Mouse (Mus musculus): ENCODE results near the gene Tor1b. TPM values are rescaled to one million over a fixed set of nuclear protein-coding genes. Genes with fewer than 3 reads are reported as not detected.

Gene Tor1b
- polyA plus RNA-seq, 1 experiment: 27.1 TPM

- no peaks in the 10 kb centered on the region for H3K36me3 ChIP-seq (ENCODE audit: control insufficient read depth, insufficient read depth)
Observed at GRCm38 (mm10) chr2:30933032-30933431, 19.7 kb upstream of the Tor1b start.

DNA sequence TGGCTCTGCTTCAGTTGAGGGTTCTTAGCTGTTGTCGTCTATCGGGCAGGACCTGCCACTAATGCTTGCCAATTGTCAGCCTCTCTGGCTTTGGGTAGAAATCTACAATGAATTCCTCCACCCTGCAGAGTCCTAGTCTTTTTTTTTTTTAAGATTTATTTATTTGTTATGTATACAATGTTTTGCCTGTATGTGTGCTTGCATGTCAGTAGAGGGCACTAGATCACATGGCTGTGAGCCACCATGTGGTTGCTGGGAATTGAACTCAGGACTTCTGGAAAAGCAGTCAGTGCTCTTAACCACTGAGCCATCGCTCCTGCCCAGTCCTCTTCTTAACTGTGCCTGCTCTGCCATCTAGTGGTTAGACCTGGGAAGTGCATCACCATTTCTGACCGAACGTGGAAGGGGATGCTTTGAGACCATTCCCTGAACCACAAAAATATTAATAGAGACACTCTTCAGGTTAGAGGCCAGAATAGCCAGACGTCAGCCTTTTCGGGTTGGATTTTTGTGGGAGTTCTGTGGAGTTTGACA lies 18.8 kb upstream of the Tor1b start:
- Histone ChIP-seq H3K4me3 (no peak overlapping the region), H3K4me2 (ENCODE audit: low read depth) (no peak overlapping the region), H3ac (ENCODE audit: control insufficient read depth, insufficient read length) (no peak overlapping the region), H3K79me2 (ENCODE audit: control insufficient read depth, insufficient read depth) (no peaks in the 10 kb centered on the region), H3K27me3 (ENCODE audit: control insufficient read depth, insufficient read depth, insufficient read length) (no peaks in the 10 kb centered on the region), H3K36me3 (ENCODE audit: control insufficient read depth, insufficient read depth) (no peaks in the 10 kb centered on the region)
- TF ChIP-seq E2F4 (IDR thresholded peaks at IDR 0.05; ENCODE audit: insufficient read depth) (no peak), CEBPB (IDR thresholded peaks at IDR 0.05; ENCODE audit: insufficient read depth, poor library complexity, severe bottlenecking) (no peak), REST (IDR thresholded peaks at IDR 0.05; ENCODE audit: insufficient read depth, insufficient read length) (no peak)

More at GRCm38 (mm10) chr2:30933032-30933431, 19.7 kb upstream of the Tor1b start:
- Histone ChIP-seq H3K4me3 (no peak overlapping the region), H3K27me3 (ENCODE audit: control insufficient read depth, insufficient read depth, insufficient read length) (no peaks in the 10 kb centered on the region), H3ac (ENCODE audit: control insufficient read depth, insufficient read length) (no peak overlapping the region), H3K79me2 (ENCODE audit: control insufficient read depth, insufficient read depth) (no peaks in the 10 kb centered on the region), H3K4me2 (ENCODE audit: low read depth) (no peak overlapping the region)
- TF ChIP-seq POLR2AphosphoS2 (IDR thresholded peaks at IDR 0.05; ENCODE audit: insufficient read length, low read depth): no peak
- no peak for TF ChIP-seq E2F4 (IDR thresholded peaks at IDR 0.05; ENCODE audit: insufficient read depth)
- no peak for TF ChIP-seq MYOD1 (IDR thresholded peaks at IDR 0.05; ENCODE audit: control insufficient read depth in 1 of 3, insufficient read length in 2 of 3, low read depth in 2 of 3)
- no peak for TF ChIP-seq SRF (IDR thresholded peaks at IDR 0.05; ENCODE audit: control insufficient read depth, insufficient read length, low read depth)
- no peak for TF ChIP-seq REST (IDR thresholded peaks at IDR 0.05; ENCODE audit: insufficient read depth, insufficient read length)
- TF ChIP-seq POLR2A (IDR thresholded peaks at IDR 0.05; ENCODE audit: insufficient read length, low read depth): no peak
- no peak for TF ChIP-seq USF1 (IDR thresholded peaks at IDR 0.05; ENCODE audit: low read depth)
- TF ChIP-seq MAX (IDR thresholded peaks at IDR 0.05; ENCODE audit: low read depth): no peak
- no peak for TF ChIP-seq MYOG (IDR thresholded peaks at IDR 0.05; ENCODE audit: control insufficient read depth in 1 of 3, insufficient read depth in 1 of 3, insufficient read length in 2 of 3, low read depth in 2 of 3)
- no peak for TF ChIP-seq CEBPB (IDR thresholded peaks at IDR 0.05; ENCODE audit: insufficient read depth, poor library complexity, severe bottlenecking)
- TF ChIP-seq TCF3 (IDR thresholded peaks at IDR 0.05; ENCODE audit: insufficient read length, low read depth): no peak
- no peak for TF ChIP-seq TCF12 (IDR thresholded peaks at IDR 0.05; ENCODE audit: insufficient read depth, poor library complexity, severe bottlenecking)

DNA sequence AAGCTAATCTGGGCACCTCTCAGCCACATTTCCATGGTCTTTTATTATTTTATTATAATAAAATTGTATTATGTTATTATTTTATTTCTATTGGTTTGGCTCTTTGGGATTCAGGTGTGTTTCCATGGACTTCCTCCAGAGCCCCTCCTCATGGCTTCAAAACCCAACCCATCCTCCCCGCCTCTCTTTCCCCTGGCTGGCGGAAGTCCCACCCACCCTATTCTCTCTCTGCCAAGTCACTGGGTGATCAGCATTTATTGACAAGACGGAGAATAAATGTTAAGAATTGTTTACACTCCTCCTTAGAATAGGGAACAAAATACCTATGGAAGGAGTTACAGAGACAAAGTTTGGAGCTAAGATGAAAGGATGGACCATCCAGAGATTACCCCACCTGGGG lies 16.0 kb upstream of the Tor1b start:
- H3K36me3 ChIP-seq (ENCODE audit: control insufficient read depth, insufficient read depth): no peaks in the 10 kb centered on the region
- TF ChIP-seq TCF12 (IDR thresholded peaks at IDR 0.05; ENCODE audit: insufficient read depth, poor library complexity, severe bottlenecking) (no peak), MYOG (IDR thresholded peaks at IDR 0.05; ENCODE audit: control insufficient read depth in 1 of 3, insufficient read depth in 1 of 3, insufficient read length in 2 of 3, low read depth in 2 of 3) (no peak), MYOD1 (IDR thresholded peaks at IDR 0.05; ENCODE audit: control insufficient read depth in 1 of 3, insufficient read length in 2 of 3, low read depth in 2 of 3) (no peak), REST (IDR thresholded peaks at IDR 0.05; ENCODE audit: insufficient read depth, insufficient read length) (no peak), POLR2A (IDR thresholded peaks at IDR 0.05; ENCODE audit: insufficient read length, low read depth) (no peak), POLR2AphosphoS2 (IDR thresholded peaks at IDR 0.05; ENCODE audit: insufficient read length, low read depth) (no peak), TCF3 (IDR thresholded peaks at IDR 0.05; ENCODE audit: insufficient read length, low read depth) (no peak), MAX (IDR thresholded peaks at IDR 0.05; ENCODE audit: low read depth) (no peak), CEBPB (IDR thresholded peaks at IDR 0.05; ENCODE audit: insufficient read depth, poor library complexity, severe bottlenecking) (no peak), USF1 (IDR thresholded peaks at IDR 0.05; ENCODE audit: low read depth) (no peak), SRF (IDR thresholded peaks at IDR 0.05; ENCODE audit: control insufficient read depth, insufficient read length, low read depth) (no peak)
- no peak overlapping the region for H3K4me3 ChIP-seq
- no peak overlapping the region for H3K4me2 ChIP-seq (ENCODE audit: low read depth)
- no peak overlapping the region for H3ac ChIP-seq (ENCODE audit: control insufficient read depth, insufficient read length)
- no peaks in the 10 kb centered on the region for H3K79me2 ChIP-seq (ENCODE audit: control insufficient read depth, insufficient read depth)
- H3K27me3 ChIP-seq (ENCODE audit: control insufficient read depth, insufficient read depth, insufficient read length): no peaks in the 10 kb centered on the region

GRCm38 (mm10) chr2:30937731-30938130 lies 15.0 kb upstream of the Tor1b start:
- no peaks in the 10 kb centered on the region for H3K27me3 ChIP-seq (ENCODE audit: control insufficient read depth, insufficient read depth, insufficient read length)
- TF ChIP-seq E2F4 (IDR thresholded peaks at IDR 0.05; ENCODE audit: insufficient read depth) (no peak), MAX (IDR thresholded peaks at IDR 0.05; ENCODE audit: low read depth) (no peak), TCF12 (IDR thresholded peaks at IDR 0.05; ENCODE audit: insufficient read depth, poor library complexity, severe bottlenecking) (no peak), POLR2A (IDR thresholded peaks at IDR 0.05; ENCODE audit: insufficient read length, low read depth) (no peak), MYOD1 (IDR thresholded peaks at IDR 0.05; ENCODE audit: control insufficient read depth in 1 of 3, insufficient read length in 2 of 3, low read depth in 2 of 3) (no peak), CEBPB (IDR thresholded peaks at IDR 0.05; ENCODE audit: insufficient read depth, poor library complexity, severe bottlenecking) (no peak), POLR2AphosphoS2 (IDR thresholded peaks at IDR 0.05; ENCODE audit: insufficient read length, low read depth) (no peak), MYOG (IDR thresholded peaks at IDR 0.05; ENCODE audit: control insufficient read depth in 1 of 3, insufficient read depth in 1 of 3, insufficient read length in 2 of 3, low read depth in 2 of 3) (no peak), REST (IDR thresholded peaks at IDR 0.05; ENCODE audit: insufficient read depth, insufficient read length) (no peak), USF1 (IDR thresholded peaks at IDR 0.05; ENCODE audit: low read depth) (no peak)
- H3K4me3 ChIP-seq: no peak overlapping the region
- H3K4me2 ChIP-seq (ENCODE audit: low read depth): no peak overlapping the region
- H3K36me3 ChIP-seq (ENCODE audit: control insufficient read depth, insufficient read depth): no peaks in the 10 kb centered on the region
- H3ac ChIP-seq (ENCODE audit: control insufficient read depth, insufficient read length): no peak overlapping the region
- H3K79me2 ChIP-seq (ENCODE audit: control insufficient read depth, insufficient read depth): no peaks in the 10 kb centered on the region

GRCm38 (mm10) chr2:30938574-30938991 lies 14.2 kb upstream of the Tor1b start:
- Histone ChIP-seq H3K36me3 (ENCODE audit: control insufficient read depth, insufficient read depth) (no peaks in the 10 kb centered on the region), H3K4me3 (no peak overlapping the region), H3K4me2 (ENCODE audit: low read depth) (no peak overlapping the region), H3K79me2 (ENCODE audit: control insufficient read depth, insufficient read depth) (no peaks in the 10 kb centered on the region), H3ac (ENCODE audit: control insufficient read depth, insufficient read length) (no peak overlapping the region), H3K27me3 (ENCODE audit: control insufficient read depth, insufficient read depth, insufficient read length) (no peaks in the 10 kb centered on the region)
- TF ChIP-seq SRF (IDR thresholded peaks at IDR 0.05; ENCODE audit: control insufficient read depth, insufficient read length, low read depth) (no peak), CEBPB (IDR thresholded peaks at IDR 0.05; ENCODE audit: insufficient read depth, poor library complexity, severe bottlenecking) (no peak), MYOD1 (IDR thresholded peaks at IDR 0.05; ENCODE audit: control insufficient read depth in 1 of 3, insufficient read length in 2 of 3, low read depth in 2 of 3) (no peak), MAX (IDR thresholded peaks at IDR 0.05; ENCODE audit: low read depth) (no peak), POLR2A (IDR thresholded peaks at IDR 0.05; ENCODE audit: insufficient read length, low read depth) (no peak), TCF3 (IDR thresholded peaks at IDR 0.05; ENCODE audit: insufficient read length, low read depth) (no peak), REST (IDR thresholded peaks at IDR 0.05; ENCODE audit: insufficient read depth, insufficient read length) (no peak), POLR2AphosphoS2 (IDR thresholded peaks at IDR 0.05; ENCODE audit: insufficient read length, low read depth) (no peak), E2F4 (IDR thresholded peaks at IDR 0.05; ENCODE audit: insufficient read depth) (no peak), TCF12 (IDR thresholded peaks at IDR 0.05; ENCODE audit: insufficient read depth, poor library complexity, severe bottlenecking) (no peak), MYOG (IDR thresholded peaks at IDR 0.05; ENCODE audit: control insufficient read depth in 1 of 3, insufficient read depth in 1 of 3, insufficient read length in 2 of 3, low read depth in 2 of 3) (no peak), USF1 (IDR thresholded peaks at IDR 0.05; ENCODE audit: low read depth) (no peak)

Data from myocyte (in vitro differentiated cells).